Mouse (Mus musculus): Measurements from ENCODE around the gene Adra1b.

The Adra1b gene

GRCm38 (mm10) chr11:43901051-43901654 lies at the start of gene Adra1b:
Gene Adra1b (minus strand): TSS chr11:43901210.
- DNase-seq = no peak

GRCm38 (mm10) chr11:43950274-43950673 lies 49.3 kb upstream of the Adra1b start:
- peak in 1 of 2 experiments; percentile 19 for DNase-seq

GRCm38 (mm10) chr11:43943781-43944180 lies 42.8 kb upstream of the Adra1b start:
- no peak for DNase-seq

- DNase-seq = no peak
Measured at GRCm38 (mm10) chr11:43943167-43943566, 42.2 kb upstream of the Adra1b start.

GRCm38 (mm10) chr11:43940501-43941202 lies 39.6 kb upstream of the Adra1b start:
- no peak for DNase-seq

GRCm38 (mm10) chr11:43936023-43936422 lies 35.0 kb upstream of the Adra1b start:
- no peak for DNase-seq

- no peak for DNase-seq
Measured at GRCm38 (mm10) chr11:43933480-43933879, 32.5 kb upstream of the Adra1b start.

GRCm38 (mm10) chr11:43933000-43933399 lies 32.0 kb upstream of the Adra1b start:
- no peak for DNase-seq

GRCm38 (mm10) chr11:43930191-43930590 lies 29.2 kb upstream of the Adra1b start:
- DNase-seq = no peak

- peak in 1 of 2 experiments; percentile 21 for DNase-seq
Measured at GRCm38 (mm10) chr11:43929706-43930105, 28.7 kb upstream of the Adra1b start.

GRCm38 (mm10) chr11:43929178-43929577 lies 28.2 kb upstream of the Adra1b start:
- peak in 1 of 2 experiments; percentile 16 for DNase-seq

GRCm38 (mm10) chr11:43927133-43927815 lies 26.3 kb upstream of the Adra1b start:
- no peak for DNase-seq

GRCm38 (mm10) chr11:43926163-43926562 lies 25.2 kb upstream of the Adra1b start:
- no peak for DNase-seq

- DNase-seq = no peak
Measured at GRCm38 (mm10) chr11:43925584-43925983, 24.6 kb upstream of the Adra1b start.

- peak in 1 of 2 experiments; percentile 17 for DNase-seq
Measured at GRCm38 (mm10) chr11:43921701-43922100, 20.7 kb upstream of the Adra1b start.

GRCm38 (mm10) chr11:43919492-43920055 lies 18.6 kb upstream of the Adra1b start:
- DNase-seq = no peak

GRCm38 (mm10) chr11:43914552-43915447 lies 13.8 kb upstream of the Adra1b start:
- DNase-seq = peak; percentile 59 to 69

GRCm38 (mm10) chr11:43912136-43912888 lies 11.3 kb upstream of the Adra1b start:
- no peak for DNase-seq

- no peak for DNase-seq
Measured at GRCm38 (mm10) chr11:43911646-43912045, 10.6 kb upstream of the Adra1b start.

GRCm38 (mm10) chr11:43903351-43903750 lies 2.3 kb upstream of the Adra1b start:
- DNase-seq = no peak

- no peak for DNase-seq
Measured at GRCm38 (mm10) chr11:43899696-43900095, 1.3 kb downstream of the Adra1b start.

- no peak for DNase-seq
Measured at GRCm38 (mm10) chr11:43895323-43895722, 5.7 kb downstream of the Adra1b start.

All from kidney, postnatal 4 days (tissue).